In genomic region chr8:105811543-105811942, GRCm38 (mm10) we compare ENCODE assay signal across 19 mouse cellular contexts. TPM values are rescaled to one million over a fixed set of nuclear protein-coding genes. Genes with fewer than 3 reads are reported as not detected.
DNase-seq lines count a peak whose midpoint lies in the region; ATAC-seq lines count a peak whose summit lies in the region.
"Had no signal": no experiment of that assay in that cellular context is flagged by ENCODE, and none has a peak within 500 bp of the region (broad histone marks: within the 10 kb centered on the region; RNA-seq: fewer than 3 reads in every experiment).

No protein-coding gene starts in this region.

- peak overlapping the region; percentile 13; the same call in 1 of the 2 replicates for H3K4me2 ChIP-seq in heart, embryonic 13.5 days
- H3K4me2 ChIP-seq: embryonic facial prominence, embryonic 12.5 days; lung, embryonic 14.5 days; neural tube, embryonic 15.5 days had no signal

- no peak overlapping the region for H3K9ac ChIP-seq in heart, embryonic 13.5 days
- H3K9ac ChIP-seq: embryonic facial prominence, embryonic 12.5 days; lung, embryonic 14.5 days; neural tube, embryonic 15.5 days had no signal

- H3K27me3 ChIP-seq in heart, embryonic 13.5 days (replicated peaks), result no peaks in the 10 kb centered on the region
- H3K27me3 ChIP-seq: embryonic facial prominence, embryonic 12.5 days; neural tube, embryonic 15.5 days had no signal

- H3K36me3 ChIP-seq in heart, embryonic 13.5 days, result peaks cover 18% of the 10 kb centered on the region

- H3K9me3 ChIP-seq in heart, embryonic 13.5 days, result no peaks in the 10 kb centered on the region
- H3K9me3 ChIP-seq: embryonic facial prominence, embryonic 12.5 days; hindbrain, embryonic 10.5 days; neural tube, embryonic 15.5 days had no signal

- H3K27ac ChIP-seq in heart, embryonic 13.5 days (replicated peaks), result peak overlapping the region; percentile 34; the same call in 1 of the 2 replicates
- H3K27ac ChIP-seq: embryonic facial prominence, embryonic 12.5 days; hindbrain, embryonic 10.5 days; neural tube, embryonic 15.5 days had no signal

- H3K4me1 ChIP-seq in heart, embryonic 13.5 days, result peaks cover 42% of the 10 kb centered on the region
- H3K4me1 ChIP-seq: embryonic facial prominence, embryonic 12.5 days; hindbrain, embryonic 10.5 days had no signal

- ATAC-seq in heart, embryonic 13.5 days (ENCODE audit: extremely low read depth, insufficient number of reproducible peaks, low FRiP score, low TSS enrichment), result no peak
- 0 out of 2 replicates have a peak, but pooled peaks have one; percentile 2 for ATAC-seq in erythroblast, adult 5-6 weeks (replicated peaks; ENCODE audit: low FRiP score, poor library complexity, severe bottlenecking)
- ATAC-seq in megakaryocyte progenitor cell, adult 5-6 weeks (replicated peaks; ENCODE audit: poor library complexity), result 0 out of 2 replicates have a peak, but pooled peaks have one; percentile 6

- WGBS in heart, embryonic 13.5 days, result 68% methylated on average over 3 of the region's 3 CpGs

- no peak for DNase-seq in heart, postnatal 14 days
- DNase-seq in CD4-positive, CD25-positive, alpha-beta regulatory T cell, adult 2 months (ENCODE audit: low read depth, low spot score), result peak; percentile 28
- DNase-seq in urinary bladder, postnatal 36 days (ENCODE audit: low spot score in 2 of 2), result no peak
- DNase-seq in ovary, postnatal 36 days (ENCODE audit: low spot score), result no peak
- DNase-seq in left cerebral cortex, postnatal 14 days (ENCODE audit: low spot score in 2 of 2), result no peak
- DNase-seq: kidney, postnatal 10 days; layer of hippocampus, adult 9-11 months; lung, embryonic 14.5 days had no signal

- H3K4me3 ChIP-seq in heart, embryonic 13.5 days, result no peak overlapping the region
- H3K4me3 ChIP-seq: embryonic facial prominence, embryonic 12.5 days; hindbrain, embryonic 10.5 days; neural tube, embryonic 15.5 days had no signal

- intact Hi-C loops in heart, postnatal 14 days (cut with DNase I), result no loop called here
- intact Hi-C loops in left cerebral cortex, postnatal 14 days (cut with DNase I), result no loop called here

RNA-seq across cellular contexts. Expression of gene Ranbp10, which starts 15.6 kb away (rescaled TPM):
- 9.2 and 9.8 TPM in 2 replicates for polyA plus RNA-seq in heart, embryonic 13.5 days (2015; fragmentation: Nextera tagmentation; extraction: Ambion mirVana)
- 10 to 100 TPM; 23.1 to 24.7 TPM for total RNA-seq in heart, postnatal 14 days (2021)
- total RNA-seq in erythroblast, adult 5-6 weeks (2015; ENCODE audit: low replicate concordance), result 514 and 565 TPM in 2 replicates
- total RNA-seq in erythroblast, adult 5-6 weeks (2017; ENCODE audit: low replicate concordance), result 620 and 633 TPM in 2 replicates
- 12.6 and 13.2 TPM in 2 replicates for total RNA-seq in megakaryocyte progenitor cell, adult 5-6 weeks (2015)
- 7.7 and 9.2 TPM in 2 replicates for total RNA-seq in megakaryocyte progenitor cell, adult 5-6 weeks (2017)
- total RNA-seq in left cerebral cortex, postnatal 14 days (2021), result 10 to 100 TPM; 24.6 to 26.4 TPM

RNA-seq across cellular contexts. Expression of gene Tsnaxip1, which starts 16.0 kb away (rescaled TPM):
- 0.19 TPM in 1 of 2 replicates, not detected in the other for polyA plus RNA-seq in heart, embryonic 13.5 days (2015; fragmentation: Nextera tagmentation; extraction: Ambion mirVana)
- under 1 TPM in 1 of 2 experiments, not detected in 1; 0.38 TPM for total RNA-seq in heart, postnatal 14 days (2021)
- total RNA-seq in erythroblast, adult 5-6 weeks (2015; ENCODE audit: low replicate concordance), result 1.0 and 1.2 TPM in 2 replicates
- total RNA-seq in erythroblast, adult 5-6 weeks (2017; ENCODE audit: low replicate concordance), result 2.5 and 3.2 TPM in 2 replicates
- total RNA-seq in megakaryocyte progenitor cell, adult 5-6 weeks (2015), result not detected in 2 replicates
- not detected in 2 replicates for total RNA-seq in megakaryocyte progenitor cell, adult 5-6 weeks (2017)
- total RNA-seq in left cerebral cortex, postnatal 14 days (2021), result under 1 TPM in 1 of 2 experiments, not detected in 1; 0.18 TPM
- total RNA-seq: adrenal gland, postnatal 4 days; left cerebral cortex, postnatal 25 days had no signal
- polyA plus RNA-seq: frontal cortex, adult 2 months; heart, embryonic 14.5 days; intestine, embryonic 14.5 days had no signal

RNA-seq across cellular contexts. Expression of gene Cenpt, which starts 41.5 kb away (rescaled TPM):
- polyA plus RNA-seq in heart, embryonic 13.5 days (2015; fragmentation: Nextera tagmentation; extraction: Ambion mirVana), result 37.1 and 40.5 TPM in 2 replicates
- total RNA-seq in heart, postnatal 14 days (2021), result 1 to 10 TPM; 3.2 to 4.2 TPM
- total RNA-seq in erythroblast, adult 5-6 weeks (2015; ENCODE audit: low replicate concordance), result 13.1 and 15.9 TPM in 2 replicates
- total RNA-seq in erythroblast, adult 5-6 weeks (2017; ENCODE audit: low replicate concordance), result 9.6 and 11.3 TPM in 2 replicates
- 18.3 and 21.2 TPM in 2 replicates for total RNA-seq in megakaryocyte progenitor cell, adult 5-6 weeks (2015)
- 14.4 and 20.1 TPM in 2 replicates for total RNA-seq in megakaryocyte progenitor cell, adult 5-6 weeks (2017)
- total RNA-seq in left cerebral cortex, postnatal 14 days (2021), result 10 to 100 TPM; 17.6 to 17.7 TPM

RNA-seq across cellular contexts. Expression of gene Thap11, which starts 43.4 kb away (rescaled TPM):
- polyA plus RNA-seq in heart, embryonic 13.5 days (2015; fragmentation: Nextera tagmentation; extraction: Ambion mirVana), result 44.8 and 47.1 TPM in 2 replicates
- total RNA-seq in heart, postnatal 14 days (2021), result 10 to 100 TPM; 27.5 to 29.1 TPM
- total RNA-seq in erythroblast, adult 5-6 weeks (2015; ENCODE audit: low replicate concordance), result 6.3 and 16.3 TPM in 2 replicates
- total RNA-seq in erythroblast, adult 5-6 weeks (2017; ENCODE audit: low replicate concordance), result 7.1 and 8.3 TPM in 2 replicates
- 30.9 and 32.4 TPM in 2 replicates for total RNA-seq in megakaryocyte progenitor cell, adult 5-6 weeks (2015)
- total RNA-seq in megakaryocyte progenitor cell, adult 5-6 weeks (2017), result 25.1 and 28.5 TPM in 2 replicates
- 10 to 100 TPM; 34.7 to 38.5 TPM for total RNA-seq in left cerebral cortex, postnatal 14 days (2021)

RNA-seq across cellular contexts. Expression of gene Nutf2, which starts 48.8 kb away (rescaled TPM):
- polyA plus RNA-seq in heart, embryonic 13.5 days (2015; fragmentation: Nextera tagmentation; extraction: Ambion mirVana), result 177 and 212 TPM in 2 replicates
- total RNA-seq in heart, postnatal 14 days (2021), result 10 to 100 TPM; 27.2 to 34.3 TPM
- 48.1 and 55.3 TPM in 2 replicates for total RNA-seq in erythroblast, adult 5-6 weeks (2015; ENCODE audit: low replicate concordance)
- 5.7 and 8.9 TPM in 2 replicates for total RNA-seq in erythroblast, adult 5-6 weeks (2017; ENCODE audit: low replicate concordance)
- 261 and 316 TPM in 2 replicates for total RNA-seq in megakaryocyte progenitor cell, adult 5-6 weeks (2015)
- total RNA-seq in megakaryocyte progenitor cell, adult 5-6 weeks (2017), result 26.3 and 49.1 TPM in 2 replicates
- 10 to 100 TPM; 33.4 to 35.9 TPM for total RNA-seq in left cerebral cortex, postnatal 14 days (2021)

Comparison
In these comparisons a context has a peak if more than half of its experiments do, and no peak if none do; other contexts are left out.
1. RNA of gene Ranbp10, which starts 15.6 kb away (total RNA-seq): 514 to 633 TPM in erythroblast, adult 5-6 weeks; 24.6 to 26.4 TPM in left cerebral cortex, postnatal 14 days, 23.1 to 24.7 TPM in heart, postnatal 14 days and 7.7 to 13.2 TPM in megakaryocyte progenitor cell, adult 5-6 weeks; every median in the first group is over 10 times any median in the second.